Mouse (Mus musculus) heart, adult 18-20 months (tissue): Measurements from ENCODE around the gene Snw1. TPM values are rescaled to one million over a fixed set of nuclear protein-coding genes. Genes with fewer than 3 reads are reported as not detected.
"Not testable (repeated sequence)": the region's sequence is repeated elsewhere in the genome, so short reads cannot be mapped to it uniquely, and the experiment has no call there.

Experiments
- DNase-seq, 2 experiments: peaks; one replicate each; pipeline ENCODE4 v3.0.0; 2021 to 2022; ENCODE audit warnings: mixed read lengths in 1 of 2
- long read RNA-seq, 2 experiments: library from polyadenylated mRNA; stranded (forward); transcript quantifications; one replicate each; pipeline ENCODE4 v2.0.0; 2021
- total RNA-seq, 2 experiments: library from RNA; stranded (reverse); gene quantifications; 2 replicates each; pipeline ENCODE4 v1.2.3; 2021

The Snw1 gene
- total RNA-seq = 10 to 100 TPM; 43.2 to 46.5 TPM
- long read RNA-seq, experiment 1, full-length matches to known transcripts = 44 of 47 reads
- long read RNA-seq, experiment 1, partial matches to known transcripts = 0 of 47 reads
- long read RNA-seq, experiment 1, other reads (novel, unspliced or antisense) = 3 of 47 reads
- long read RNA-seq, experiment 2, full-length matches to known transcripts = 20 of 21 reads
- long read RNA-seq, experiment 2, partial matches to known transcripts = 0 of 21 reads
- long read RNA-seq, experiment 2, other reads (novel, unspliced or antisense) = 1 of 21 reads

DNA sequence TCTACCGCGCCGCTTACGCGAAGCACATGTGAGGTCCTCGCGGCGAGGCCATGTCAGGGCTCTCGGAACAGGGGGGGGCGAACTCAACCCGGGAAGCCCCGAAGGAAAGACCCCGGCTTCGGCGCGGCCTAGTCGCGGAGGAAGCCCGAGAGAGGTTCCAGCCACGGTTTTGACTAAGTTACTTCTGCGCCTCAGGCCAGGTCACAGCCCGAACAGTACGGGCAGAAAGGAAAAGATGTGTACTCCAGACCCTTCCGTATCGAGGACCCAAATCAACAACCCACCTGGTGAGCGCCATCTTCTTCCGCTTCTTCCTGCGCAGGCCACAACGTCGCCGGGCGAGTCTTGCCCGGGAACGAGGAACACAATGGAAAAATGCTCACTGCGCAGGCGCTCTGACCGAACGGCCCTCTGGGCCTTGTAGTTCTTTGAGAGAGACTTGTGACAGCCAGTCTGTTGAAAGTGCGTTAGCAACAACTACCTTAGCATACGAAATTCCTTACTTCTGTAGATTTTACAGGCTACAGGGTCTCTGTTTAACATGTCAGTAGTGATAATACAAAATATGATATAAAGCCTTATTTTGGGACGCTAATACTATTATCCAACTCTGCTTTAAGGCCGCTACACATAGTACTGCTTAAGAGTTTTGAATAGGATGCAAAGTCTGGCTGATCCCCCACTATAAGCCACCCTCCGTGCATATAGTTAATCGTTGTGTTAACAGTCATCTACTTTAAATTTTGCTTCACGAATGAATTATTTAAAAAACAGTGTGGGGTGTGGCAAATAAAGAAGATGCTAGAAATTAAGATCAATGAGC is at the start of gene Snw1:
Gene Snw1 (minus strand): TSS at position 311 of the 823 bp plus-strand sequence.
- DNase-seq = peak; percentile 96 to 97

GRCm38 (mm10) chr12:87519616-87520015 is 47.5 kb upstream of the Snw1 start:
- not testable (repeated sequence) for DNase-seq

GRCm38 (mm10) chr12:87514016-87514415 is 41.9 kb upstream of the Snw1 start, which contains the start of gene Gm8300:
TSS of gene Gm8300 (plus strand) at chr12:87514316.
- DNase-seq = not testable (repeated sequence)

GRCm38 (mm10) chr12:87494421-87494820 is 22.3 kb upstream of the Snw1 start, which contains the start of gene Gm5788:
TSS of gene Gm5788 (plus strand) at chr12:87494721.
- not testable (repeated sequence) for DNase-seq

GRCm38 (mm10) chr12:87488683-87489082 is 16.6 kb upstream of the Snw1 start:
- not testable (repeated sequence) for DNase-seq

DNA sequence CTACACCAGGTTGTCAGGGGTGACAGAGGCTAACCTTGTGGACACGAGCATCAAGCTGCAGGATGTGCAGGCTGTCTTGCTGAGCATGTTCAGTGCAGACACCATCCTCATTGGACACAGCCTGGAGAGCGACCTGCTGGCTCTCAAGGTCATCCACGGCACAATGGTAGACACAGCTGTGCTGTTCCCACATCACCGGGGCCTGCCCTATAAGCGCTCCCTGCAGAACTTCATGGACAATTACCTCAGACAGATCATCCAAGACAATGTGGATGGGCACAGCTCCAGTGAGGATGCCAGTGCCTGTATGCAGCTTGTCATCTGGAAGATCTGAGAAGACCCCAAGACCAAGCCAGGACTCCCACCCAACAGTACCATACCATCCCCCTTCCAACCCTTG is 10.4 kb upstream of the Snw1 start:
- DNase-seq = not testable (repeated sequence)

GRCm38 (mm10) chr12:87474756-87475155 is 2.7 kb upstream of the Snw1 start:
- DNase-seq = no peak

GRCm38 (mm10) chr12:87471421-87471963 is 582 bp downstream of the Snw1 start:
- DNase-seq = no peak

DNA sequence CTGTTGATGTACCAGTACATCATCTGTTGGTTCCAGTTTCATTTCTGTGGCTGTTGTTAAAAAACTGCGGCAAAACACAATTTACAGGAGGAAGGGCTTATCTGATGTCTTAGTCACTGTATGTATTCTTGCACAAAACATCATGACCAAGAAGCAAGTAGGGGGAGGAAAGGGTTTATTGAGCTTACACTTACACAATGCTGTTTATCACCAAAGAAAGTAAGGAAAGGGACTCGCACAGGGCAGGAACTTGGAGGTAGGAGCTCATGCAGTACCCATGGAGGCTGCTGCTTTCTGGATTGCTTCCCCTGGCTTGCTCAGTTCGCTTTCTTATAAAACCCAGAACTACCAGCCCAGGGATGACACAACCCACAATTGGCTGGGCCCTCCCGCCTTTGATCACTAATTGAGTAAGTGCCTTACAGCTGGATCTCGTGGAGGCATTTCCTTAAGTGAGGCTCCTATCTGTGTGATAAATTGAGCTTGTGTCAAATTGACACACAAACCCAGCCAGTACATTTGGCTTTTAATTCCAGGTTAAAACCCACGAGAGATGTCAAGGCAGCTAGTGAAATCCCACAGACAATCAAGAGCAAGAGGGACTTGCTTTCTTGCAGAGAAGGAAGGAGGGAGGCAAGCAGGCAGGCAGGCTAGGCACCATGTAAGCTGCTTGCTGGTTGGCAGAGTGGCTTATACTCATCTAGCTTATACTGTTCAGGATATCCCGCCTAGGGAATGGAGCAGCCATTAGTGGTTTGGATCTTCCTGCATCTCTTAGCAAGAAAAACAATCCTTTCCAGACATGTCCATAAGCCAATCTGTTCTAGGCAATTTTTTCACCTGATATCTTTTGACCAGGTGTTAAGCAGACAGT is 1.6 kb downstream of the Snw1 start:
- DNase-seq = no peak

DNA sequence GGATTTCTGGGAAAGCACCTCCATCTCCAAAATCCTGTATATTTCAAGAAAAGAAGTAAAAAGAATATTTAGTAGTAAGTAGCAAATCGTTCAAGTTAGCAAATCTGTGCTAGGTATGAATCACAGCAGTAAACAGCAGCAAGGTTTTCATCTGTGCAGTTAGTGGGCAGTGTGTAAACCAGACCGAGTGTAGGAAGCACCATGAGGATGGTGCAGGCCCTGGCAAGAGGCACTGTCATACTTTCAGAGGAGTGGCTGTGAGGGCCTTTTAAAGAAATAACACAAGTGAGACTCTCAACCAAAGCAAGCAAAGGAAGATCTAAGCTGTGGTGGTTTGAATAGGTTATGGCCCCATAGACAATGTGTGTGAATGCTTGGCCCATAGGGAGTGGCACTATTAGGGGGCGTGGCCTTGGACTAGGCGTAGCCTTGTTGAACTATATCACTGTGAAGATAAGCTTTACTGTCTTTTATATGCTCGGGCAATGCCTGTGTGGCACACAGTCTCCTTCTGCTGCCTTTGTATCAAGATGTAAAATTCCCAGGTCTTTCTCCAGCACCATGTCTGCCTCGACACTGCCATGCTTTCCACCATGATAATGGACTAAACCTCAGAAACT is 7.3 kb downstream of the Snw1 start:
- no peak for DNase-seq

DNA sequence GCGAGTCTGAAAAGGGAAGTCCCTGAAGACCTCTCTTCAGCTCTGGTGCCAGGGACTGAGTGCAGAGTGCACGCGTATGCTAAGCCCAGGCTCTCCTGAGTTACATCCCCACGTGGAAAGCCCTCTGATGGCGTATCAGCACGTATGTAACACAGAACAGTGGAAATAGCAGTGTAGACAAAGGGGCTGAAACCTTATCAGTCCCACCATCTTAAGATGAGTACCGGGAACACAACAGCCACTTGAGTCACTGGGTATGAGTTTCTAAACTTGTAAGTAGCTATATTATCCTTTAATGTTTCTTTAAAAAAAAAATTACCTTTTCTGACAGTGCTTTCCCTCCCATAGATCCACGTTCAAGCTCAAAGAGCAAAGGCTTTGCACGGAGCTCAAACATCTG is 22.6 kb downstream of the Snw1 start:
- DNase-seq = no peak

DNA sequence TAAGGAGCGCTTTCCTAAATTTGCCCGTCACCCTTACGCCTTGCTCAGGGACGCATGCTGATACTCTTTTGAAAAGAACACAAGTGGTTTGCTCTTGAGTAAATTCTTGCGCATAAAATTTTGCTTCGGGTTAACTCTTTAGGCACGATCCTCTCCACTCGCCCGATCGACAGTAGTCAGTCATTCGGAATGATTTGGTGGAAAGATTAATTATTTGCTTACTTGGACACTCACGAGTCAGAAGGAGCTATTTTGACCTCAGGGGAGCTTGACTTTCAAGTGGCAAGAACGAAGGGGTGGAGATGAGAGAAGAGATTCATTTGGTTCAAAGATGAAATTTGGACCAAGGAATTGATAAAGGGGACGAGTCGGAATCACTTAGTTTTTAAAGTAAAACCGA is 27.9 kb downstream of the Snw1 start:
- no peak for DNase-seq

DNA sequence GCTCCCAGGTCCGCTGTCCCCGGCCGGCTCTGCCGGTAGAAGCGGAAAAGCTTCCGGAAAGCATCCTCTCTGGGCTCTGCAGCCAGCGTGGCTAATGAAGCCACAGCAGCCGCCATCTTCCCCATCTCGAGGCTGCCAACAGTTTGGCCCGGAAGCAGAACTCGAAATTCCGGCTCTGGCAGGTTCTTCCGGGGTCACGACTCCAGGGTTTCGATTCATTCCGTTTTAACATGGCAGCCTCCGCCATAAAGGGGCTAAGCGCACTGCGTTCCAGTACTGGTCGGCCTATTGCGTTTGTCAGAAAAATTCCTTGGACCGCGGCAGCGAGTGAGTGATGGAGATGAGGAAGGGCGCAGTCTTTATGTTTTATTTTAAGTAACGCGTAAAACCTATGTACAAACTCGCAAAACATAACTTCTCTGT is 28.4 kb downstream of the Snw1 start, which contains the start of the genes Slirp and Alkbh1:
Gene Slirp (plus strand): TSS at position 197 of the 423 bp plus-strand sequence.
Gene Alkbh1 (minus strand): TSS at position 318 of the 423 bp plus-strand sequence.
- peak; percentile 93 to 94 for DNase-seq

- no peak for DNase-seq
These were observed 28.9 kb downstream of the Snw1 start for GRCm38 (mm10) chr12:87443115-87443699.

- DNase-seq = no peak
These were observed 29.6 kb downstream of the Snw1 start for GRCm38 (mm10) chr12:87442177-87443114.

DNA sequence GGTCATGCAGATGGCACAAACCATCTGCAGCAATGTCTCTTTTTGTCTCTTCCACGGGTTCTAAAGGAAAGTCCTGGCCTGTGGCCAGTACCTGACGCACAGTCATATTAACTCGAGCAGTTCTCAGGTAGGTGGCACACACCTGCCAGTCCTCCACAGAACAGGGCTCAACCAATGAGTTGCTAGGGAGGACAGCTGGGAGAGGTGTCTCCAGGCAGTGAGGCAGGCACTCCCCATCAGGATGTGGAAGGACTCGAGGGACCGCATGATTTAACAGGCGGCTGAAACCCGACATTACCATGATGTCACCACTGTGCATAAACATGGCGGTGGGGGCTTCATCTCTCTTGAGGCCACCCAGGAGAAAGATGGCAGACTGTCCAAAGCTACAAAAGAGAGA is 43.2 kb downstream of the Snw1 start:
- no peak for DNase-seq

- no peak for DNase-seq
These were observed 43.8 kb downstream of the Snw1 start for GRCm38 (mm10) chr12:87428295-87428694.

DNA sequence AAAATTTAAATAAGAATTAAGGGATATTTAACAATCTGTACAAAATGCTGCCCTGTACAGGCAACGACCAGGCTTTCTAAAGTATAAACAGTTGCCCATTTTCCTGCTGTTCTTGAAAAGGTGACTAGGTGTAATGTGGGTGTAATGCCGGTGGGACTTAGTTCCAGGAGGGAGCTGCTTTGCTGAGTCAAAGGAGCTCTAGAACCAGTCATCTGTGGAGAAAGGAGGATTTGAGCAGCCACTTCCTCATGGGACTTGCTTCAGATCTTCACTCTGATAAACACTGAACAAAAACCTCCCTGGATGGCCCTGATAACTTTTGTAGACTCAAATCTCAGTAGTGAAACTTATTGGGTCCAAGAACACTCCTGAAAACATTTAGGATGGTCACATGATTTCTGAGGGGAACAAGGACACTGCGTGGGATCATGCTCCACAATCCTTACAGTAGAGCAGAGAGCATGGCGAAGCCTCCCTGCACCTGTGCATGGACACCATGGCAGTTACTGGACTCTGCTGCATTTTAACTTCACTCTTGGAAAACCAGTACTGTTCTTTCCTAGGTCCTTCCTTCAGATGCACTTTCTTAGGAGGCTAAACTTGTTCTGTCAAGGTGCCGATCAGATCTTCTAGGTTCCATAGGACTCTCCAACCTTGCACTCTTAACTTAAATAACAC is 45.6 kb downstream of the Snw1 start:
- no peak for DNase-seq

GRCm38 (mm10) chr12:87424516-87424915 is 47.6 kb downstream of the Snw1 start:
- no peak for DNase-seq
